Mouse (Mus musculus): Measurements from ENCODE around the gene Cyb561d1.

Gene Cyb561d1

DNA sequence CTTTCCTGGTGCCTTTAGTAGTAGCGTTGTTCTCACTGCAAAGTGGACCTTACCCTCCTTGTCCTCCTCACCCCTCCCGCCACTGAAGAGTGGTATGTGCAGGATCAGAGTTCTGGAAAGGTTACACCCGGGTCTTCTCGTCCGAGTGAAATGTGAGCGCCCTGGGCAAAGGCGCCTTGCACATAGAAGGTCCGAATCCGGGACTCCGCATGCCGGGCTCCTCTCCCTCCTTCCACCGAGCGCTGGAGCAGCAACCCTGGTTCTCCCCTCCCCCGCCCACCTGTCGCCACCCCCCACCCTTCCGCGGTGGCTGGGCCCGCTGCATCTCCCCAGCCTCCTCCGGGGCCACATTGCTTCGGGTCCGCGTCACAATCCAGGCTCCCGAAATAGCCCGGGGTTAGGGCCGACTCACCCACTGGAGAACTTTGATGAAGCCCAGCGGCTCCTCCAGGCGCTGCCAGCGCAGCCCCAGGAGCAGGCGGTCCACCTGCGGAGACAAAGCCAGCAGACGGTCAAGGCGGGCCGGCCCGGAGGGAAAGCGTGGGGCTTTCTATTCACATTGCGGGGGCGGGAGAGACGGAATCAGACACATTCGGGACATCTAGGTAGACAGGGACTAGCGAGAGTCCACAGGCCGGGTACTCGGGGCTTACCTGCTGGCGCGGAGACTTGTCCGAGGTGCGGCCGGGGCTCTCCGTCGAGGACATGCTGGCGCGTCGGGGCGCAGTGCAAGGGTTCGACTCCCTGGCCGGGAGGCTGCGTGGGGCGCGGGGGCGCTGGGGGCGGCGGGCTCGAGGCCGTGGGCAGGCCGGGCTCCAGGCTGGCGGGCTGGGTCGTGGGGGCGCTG is 24.9 kb upstream of the Cyb561d1 start:
- Histone ChIP-seq H3K36me3 (ENCODE audit: insufficient read depth, low read length) (no peaks in the 10 kb centered on the region), H3K4me1 (replicated peaks; ENCODE audit: low read depth, low read length) (peaks cover 20% of the 10 kb centered on the region), H3K9me3 (ENCODE audit: low read length) (no peaks in the 10 kb centered on the region), H3K4me3 (replicated peaks; ENCODE audit: low read length) (peak overlapping the region; percentile 78), H3K27me3 (ENCODE audit: insufficient read depth, low read length) (peaks cover 67% of the 10 kb centered on the region)
- no peak for TF ChIP-seq CTCF (conservative IDR thresholded peaks at IDR 0.05; ENCODE audit: low read length)

GRCm38 (mm10) chr3:108220661-108221060 is 19.6 kb upstream of the Cyb561d1 start:
- peaks cover 87% of the 10 kb centered on the region for H3K27me3 ChIP-seq (ENCODE audit: insufficient read depth, low read length)

GRCm38 (mm10) chr3:108214734-108215133 is 13.7 kb upstream of the Cyb561d1 start:
- peaks cover 52% of the 10 kb centered on the region for H3K27me3 ChIP-seq (ENCODE audit: insufficient read depth, low read length)
- no peak for TF ChIP-seq NANOG (IDR thresholded peaks at IDR 0.05; ENCODE audit: borderline replicate concordance, low read length)
- TF ChIP-seq CTCF (conservative IDR thresholded peaks at IDR 0.05; ENCODE audit: low read length) = no peak
- no peak for TF ChIP-seq POU5F1 (IDR thresholded peaks at IDR 0.05; ENCODE audit: borderline replicate concordance, low read length)
- H3K36me3 ChIP-seq (ENCODE audit: insufficient read depth, low read length) = no peaks in the 10 kb centered on the region
- no peaks in the 10 kb centered on the region for H3K9me3 ChIP-seq (ENCODE audit: low read length)
- H3K4me3 ChIP-seq (replicated peaks; ENCODE audit: low read length) = no peak overlapping the region
- peaks cover 22% of the 10 kb centered on the region for H3K4me1 ChIP-seq (replicated peaks; ENCODE audit: low read depth, low read length)

More at GRCm38 (mm10) chr3:108220661-108221060, 19.6 kb upstream of the Cyb561d1 start:
- no peak overlapping the region for H3K4me3 ChIP-seq (replicated peaks; ENCODE audit: low read length)
- TF ChIP-seq NANOG (IDR thresholded peaks at IDR 0.05; ENCODE audit: borderline replicate concordance, low read length) (no peak), POU5F1 (IDR thresholded peaks at IDR 0.05; ENCODE audit: borderline replicate concordance, low read length) (no peak), CTCF (conservative IDR thresholded peaks at IDR 0.05; ENCODE audit: low read length) (no peak)
- H3K4me1 ChIP-seq (replicated peaks; ENCODE audit: low read depth, low read length) = peaks cover 5% of the 10 kb centered on the region; the same call in 1 of the 2 replicates
- no peaks in the 10 kb centered on the region for H3K9me3 ChIP-seq (ENCODE audit: low read length)
- no peaks in the 10 kb centered on the region for H3K36me3 ChIP-seq (ENCODE audit: insufficient read depth, low read length)

DNA sequence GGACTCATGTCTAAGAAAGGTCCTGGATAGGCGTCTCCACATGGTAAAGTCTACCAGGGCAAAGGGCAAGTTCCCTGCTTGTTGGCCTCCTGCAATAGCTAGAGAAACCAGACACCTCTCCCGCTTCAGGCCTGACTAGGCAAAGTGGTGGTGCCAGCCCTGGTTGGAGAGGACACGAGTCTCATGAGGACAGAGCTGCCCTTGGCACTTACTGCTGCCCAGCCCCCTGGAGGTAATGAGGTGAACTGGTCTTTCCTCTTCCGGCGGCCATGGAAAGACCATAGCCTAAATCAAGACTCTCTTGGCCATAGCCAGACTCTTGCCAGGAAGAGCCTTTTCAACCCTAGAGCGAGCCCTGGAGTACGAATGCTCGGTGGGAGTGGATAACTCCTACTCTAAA is 11.4 kb upstream of the Cyb561d1 start:
- Histone ChIP-seq H3K27me3 (ENCODE audit: insufficient read depth, low read length) (peaks cover 32% of the 10 kb centered on the region), H3K4me1 (replicated peaks; ENCODE audit: low read depth, low read length) (peaks cover 43% of the 10 kb centered on the region), H3K4me3 (replicated peaks; ENCODE audit: low read length) (no peak overlapping the region), H3K36me3 (ENCODE audit: insufficient read depth, low read length) (peaks cover 9% of the 10 kb centered on the region), H3K9me3 (ENCODE audit: low read length) (no peaks in the 10 kb centered on the region)
- TF ChIP-seq NANOG (IDR thresholded peaks at IDR 0.05; ENCODE audit: borderline replicate concordance, low read length) (no peak), CTCF (conservative IDR thresholded peaks at IDR 0.05; ENCODE audit: low read length) (no peak; the same call in 1 of the 2 replicates), POU5F1 (IDR thresholded peaks at IDR 0.05; ENCODE audit: borderline replicate concordance, low read length) (no peak)

- TF ChIP-seq CTCF (conservative IDR thresholded peaks at IDR 0.05; ENCODE audit: low read length) = no peak
- TF ChIP-seq POU5F1 (IDR thresholded peaks at IDR 0.05; ENCODE audit: borderline replicate concordance, low read length) = no peak
- TF ChIP-seq NANOG (IDR thresholded peaks at IDR 0.05; ENCODE audit: borderline replicate concordance, low read length) = no peak
Observed at GRCm38 (mm10) chr3:108211845-108212244, 10.8 kb upstream of the Cyb561d1 start.

DNA sequence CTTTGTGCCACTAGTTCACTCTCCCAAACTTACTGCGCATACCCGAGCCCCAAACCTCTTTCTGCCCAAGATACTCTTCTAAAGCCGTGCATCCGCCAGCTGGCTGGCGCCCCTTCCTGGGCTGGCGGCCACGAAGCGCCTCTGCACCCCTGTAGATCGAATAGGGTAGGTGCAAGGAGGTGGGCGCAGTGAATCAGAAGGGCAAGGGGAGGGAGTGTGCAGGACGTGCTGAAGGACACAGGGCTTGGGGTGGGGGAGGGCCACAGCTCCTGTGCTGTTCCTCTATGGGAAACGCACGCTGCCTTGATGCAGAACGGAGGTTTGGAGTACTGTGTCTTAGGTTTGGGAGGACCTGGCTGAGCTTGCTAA is 9.7 kb upstream of the Cyb561d1 start, which contains the start of gene Atxn7l2:
Gene Atxn7l2, minus strand, starts transcription at position 164 of the 369 bp plus-strand sequence.
- peak within 1 kb of the TSS; percentile 89 for H3K4me3 ChIP-seq (replicated peaks; ENCODE audit: low read length)
- no peaks in the 10 kb centered on the region for H3K9me3 ChIP-seq (ENCODE audit: low read length)
- TF ChIP-seq CTCF (conservative IDR thresholded peaks at IDR 0.05; ENCODE audit: low read length) (no peak), POU5F1 (IDR thresholded peaks at IDR 0.05; ENCODE audit: borderline replicate concordance, low read length) (no peak), NANOG (IDR thresholded peaks at IDR 0.05; ENCODE audit: borderline replicate concordance, low read length) (no peak)
- peaks cover 25% of the 10 kb centered on the region for H3K36me3 ChIP-seq (ENCODE audit: insufficient read depth, low read length)
- peaks cover 59% of the 10 kb centered on the region for H3K4me1 ChIP-seq (replicated peaks; ENCODE audit: low read depth, low read length)
- H3K27me3 ChIP-seq (ENCODE audit: insufficient read depth, low read length) = peaks cover 20% of the 10 kb centered on the region

More at GRCm38 (mm10) chr3:108211845-108212244, 10.8 kb upstream of the Cyb561d1 start:
- peaks cover 29% of the 10 kb centered on the region for H3K27me3 ChIP-seq (ENCODE audit: insufficient read depth, low read length)
- 0 out of 2 replicates have a peak overlapping the region, but pooled peaks have one; percentile 89 for H3K4me3 ChIP-seq (replicated peaks; ENCODE audit: low read length)
- H3K4me1 ChIP-seq (replicated peaks; ENCODE audit: low read depth, low read length) = peaks cover 48% of the 10 kb centered on the region
- H3K9me3 ChIP-seq (ENCODE audit: low read length) = no peaks in the 10 kb centered on the region
- H3K36me3 ChIP-seq (ENCODE audit: insufficient read depth, low read length) = peaks cover 15% of the 10 kb centered on the region

DNA sequence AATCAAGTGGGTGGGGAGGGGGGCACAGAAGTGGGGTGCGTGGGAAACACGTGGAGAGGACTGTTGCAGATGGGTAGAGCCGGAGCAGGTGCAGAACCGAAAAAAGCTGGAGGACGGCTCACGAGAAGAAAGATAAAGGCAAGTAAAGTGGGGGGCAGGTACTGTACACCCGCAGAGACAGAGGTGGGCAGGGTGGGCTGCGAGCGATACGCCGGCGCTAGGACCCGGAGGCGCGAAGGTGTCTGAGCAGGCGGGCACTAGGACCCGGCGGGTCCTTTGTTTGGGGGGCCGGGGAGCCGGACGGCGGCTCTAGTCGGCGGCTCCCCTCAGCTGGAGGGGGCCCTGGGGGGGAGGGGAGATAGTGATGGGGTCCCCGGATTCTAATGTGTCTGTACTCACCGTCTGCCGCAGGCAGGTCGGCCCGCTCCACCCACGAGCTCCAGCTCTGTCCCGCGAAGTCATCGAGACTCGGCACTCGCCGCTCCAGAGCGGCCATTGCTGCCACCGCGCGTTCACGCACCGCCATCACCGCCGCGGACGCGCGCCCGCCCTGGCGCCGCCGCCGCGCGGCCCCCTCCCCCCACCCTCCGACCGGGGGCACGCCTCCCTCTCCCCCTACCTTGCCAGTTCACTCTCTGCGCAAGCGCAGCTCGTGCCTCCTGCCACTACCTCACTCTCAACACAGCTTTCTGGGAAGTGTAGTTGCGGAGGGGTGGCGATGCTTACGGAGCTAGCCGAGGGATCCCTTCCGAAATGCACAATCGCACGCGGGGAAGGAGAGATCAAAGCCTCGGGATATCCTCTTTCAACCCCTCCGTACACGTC is 9.1 kb upstream of the Cyb561d1 start:
- TF ChIP-seq POU5F1 (IDR thresholded peaks at IDR 0.05; ENCODE audit: borderline replicate concordance, low read length) (no peak), CTCF (conservative IDR thresholded peaks at IDR 0.05; ENCODE audit: low read length) (no peak), NANOG (IDR thresholded peaks at IDR 0.05; ENCODE audit: borderline replicate concordance, low read length) (no peak)
- Histone ChIP-seq H3K27me3 (ENCODE audit: insufficient read depth, low read length) (peaks cover 20% of the 10 kb centered on the region), H3K4me3 (replicated peaks; ENCODE audit: low read length) (peak overlapping the region; percentile 89), H3K9me3 (ENCODE audit: low read length) (no peaks in the 10 kb centered on the region), H3K36me3 (ENCODE audit: insufficient read depth, low read length) (peaks cover 31% of the 10 kb centered on the region), H3K4me1 (replicated peaks; ENCODE audit: low read depth, low read length) (peaks cover 65% of the 10 kb centered on the region)

GRCm38 (mm10) chr3:108209536-108209935 is 8.5 kb upstream of the Cyb561d1 start:
- Histone ChIP-seq H3K27me3 (ENCODE audit: insufficient read depth, low read length) (peaks cover 18% of the 10 kb centered on the region), H3K9me3 (ENCODE audit: low read length) (no peaks in the 10 kb centered on the region), H3K36me3 (ENCODE audit: insufficient read depth, low read length) (peaks cover 38% of the 10 kb centered on the region), H3K4me1 (replicated peaks; ENCODE audit: low read depth, low read length) (peaks cover 70% of the 10 kb centered on the region), H3K4me3 (replicated peaks; ENCODE audit: low read length) (peak overlapping the region; percentile 89)
- TF ChIP-seq CTCF (conservative IDR thresholded peaks at IDR 0.05; ENCODE audit: low read length) (no peak), POU5F1 (IDR thresholded peaks at IDR 0.05; ENCODE audit: borderline replicate concordance, low read length) (no peak), NANOG (IDR thresholded peaks at IDR 0.05; ENCODE audit: borderline replicate concordance, low read length) (no peak)

All from E14TG2a.4 (cell line).